Mouse (Mus musculus) hindbrain, embryonic 14.5 days (tissue): Measurements from ENCODE around the gene Actr1a. TPM values are rescaled to one million over a fixed set of nuclear protein-coding genes. Genes with fewer than 3 reads are reported as not detected.

Experiments used
- ATAC-seq: fragments of 200-750 bp; cut with Nextera tagmentation; 2 replicates; pipeline ENCODE4 v1.8.0; 2017; ENCODE audit warnings: moderate number of reproducible peaks, mild to moderate bottlenecking, moderate TSS enrichment, moderate library complexity; ENCODE audit not compliant: low FRiP score
- DNase-seq: peaks from one replicate; pipeline ENCODE4 v3.0.0-alpha.2; 2015; ENCODE audit warnings: low spot score
- H3K27ac ChIP-seq: fragments of 300-500 bp; sonication (generic); 2 replicates; pipeline ENCODE4 v1.5.1; 2014; ENCODE audit warnings: mild to moderate bottlenecking, moderate library complexity
- H3K27me3 ChIP-seq: fragments of 300-500 bp; sonication (generic); 2 replicates; pipeline ENCODE4 v1.6.1; 2014; ENCODE audit warnings: mild to moderate bottlenecking, low read length, mixed read lengths; ENCODE audit not compliant: control insufficient read depth, insufficient read depth
- H3K36me3 ChIP-seq: fragments of 300-500 bp; sonication (generic); replicated peaks from 2 replicates; pipeline ENCODE4 v1.6.1; 2014; ENCODE audit not compliant: control insufficient read depth, insufficient read depth
- H3K4me1 ChIP-seq: fragments of 300-500 bp; sonication (generic); replicated peaks from 2 replicates; pipeline ENCODE4 v1.6.1; 2014; ENCODE audit warnings: antibody characterized with exemption, low read length, mixed read lengths; ENCODE audit not compliant: control insufficient read depth, insufficient read depth
- H3K4me2 ChIP-seq: fragments of 300-500 bp; sonication (generic); replicated peaks from 2 replicates; pipeline ENCODE4 v1.6.1; 2014; ENCODE audit warnings: mild to moderate bottlenecking, moderate library complexity
- H3K4me3 ChIP-seq: fragments of 300-500 bp; sonication (generic); replicated peaks from 2 replicates; pipeline ENCODE4 v1.5.1; 2014; ENCODE audit warnings: mild to moderate bottlenecking, low read length
- H3K9ac ChIP-seq: fragments of 300-500 bp; sonication (generic); 2 replicates; pipeline ENCODE4 v1.6.1; 2014
- H3K9me3 ChIP-seq: fragments of 300-500 bp; sonication (generic); 2 replicates; pipeline ENCODE4 v1.6.1; 2016; ENCODE audit warnings: low read length; ENCODE audit not compliant: control insufficient read depth
- WGBS: fragments of 180-500 bp; shearing (Covaris S2); extraction: QIAGEN DNeasy Blood & Tissue Kit; methylation state at CpG from one replicate; pipeline ENCODE4 v1.1.7; 2014; 5-methylcytosine and 5-hydroxymethylcytosine counted together
- polyA plus RNA-seq: library from polyadenylated mRNA; unstranded; fragments of >200 nt; fragmentation: Nextera tagmentation; extraction: Ambion mirVana; gene quantifications from 2 replicates; pipeline ENCODE4 v1.2.1, GENCODE M21; 2014

Gene Actr1a
- polyA plus RNA-seq, 1 experiment from 2014 or later: 327 TPM

- Histone ChIP-seq H3K36me3 (peaks cover 4% of the 10 kb centered on the region; the same call in 1 of the 2 replicates), H3K4me2 (no peak overlapping the region), H3K9me3 (no peaks in the 10 kb centered on the region), H3K27ac (no peak overlapping the region), H3K9ac (no peak overlapping the region), H3K27me3 (no peaks in the 10 kb centered on the region), H3K4me1 (peaks cover 14% of the 10 kb centered on the region; the same call in 1 of the 2 replicates), H3K4me3 (no peak overlapping the region)
- ATAC-seq (no peak), DNase-seq (no peak)
- WGBS: 81% methylated on average over 8 of the region's 8 CpGs
Observed at GRCm38 (mm10) chr19:46425266-46425665, 29.7 kb upstream of the Actr1a start.

- Histone ChIP-seq H3K4me2 (no peak overlapping the region), H3K9me3 (no peaks in the 10 kb centered on the region), H3K27me3 (no peaks in the 10 kb centered on the region), H3K36me3 (peaks cover 4% of the 10 kb centered on the region; the same call in 1 of the 2 replicates), H3K4me1 (peaks cover 14% of the 10 kb centered on the region; the same call in 1 of the 2 replicates), H3K9ac (no peak overlapping the region), H3K4me3 (no peak overlapping the region), H3K27ac (peak overlapping the region; percentile 79)
- peak; percentile 77 for ATAC-seq
- DNase-seq: peak; percentile 55
- 35% methylated on average over 11 of the region's 11 CpGs for WGBS
Observed at GRCm38 (mm10) chr19:46422384-46423338, 27.1 kb upstream of the Actr1a start.

- no peak overlapping the region for H3K9ac ChIP-seq
- ATAC-seq (no peak), DNase-seq (no peak)
- no peaks in the 10 kb centered on the region for H3K27me3 ChIP-seq
- no peak overlapping the region for H3K27ac ChIP-seq
- H3K9me3 ChIP-seq: no peaks in the 10 kb centered on the region
- H3K4me2 ChIP-seq: no peak overlapping the region
- peaks cover 14% of the 10 kb centered on the region; the same call in 1 of the 2 replicates for H3K4me1 ChIP-seq
- WGBS: 94% methylated on average over 7 of the region's 7 CpGs
- no peak overlapping the region for H3K4me3 ChIP-seq
- H3K36me3 ChIP-seq: peaks cover 4% of the 10 kb centered on the region; the same call in 1 of the 2 replicates
Observed at GRCm38 (mm10) chr19:46420410-46420809, 24.9 kb upstream of the Actr1a start.

- no peak overlapping the region for H3K4me2 ChIP-seq
- DNase-seq (no peak), ATAC-seq (no peak)
- no peak overlapping the region for H3K9ac ChIP-seq
- H3K36me3 ChIP-seq: no peaks in the 10 kb centered on the region
- WGBS: 82% methylated on average over 4 of the region's 4 CpGs
- H3K4me3 ChIP-seq: no peak overlapping the region
- H3K9me3 ChIP-seq: no peaks in the 10 kb centered on the region
- no peak overlapping the region for H3K27ac ChIP-seq
- no peaks in the 10 kb centered on the region for H3K27me3 ChIP-seq
- H3K4me1 ChIP-seq: peaks cover 14% of the 10 kb centered on the region; the same call in 1 of the 2 replicates
Observed at GRCm38 (mm10) chr19:46418051-46418450, 22.5 kb upstream of the Actr1a start.

DNA sequence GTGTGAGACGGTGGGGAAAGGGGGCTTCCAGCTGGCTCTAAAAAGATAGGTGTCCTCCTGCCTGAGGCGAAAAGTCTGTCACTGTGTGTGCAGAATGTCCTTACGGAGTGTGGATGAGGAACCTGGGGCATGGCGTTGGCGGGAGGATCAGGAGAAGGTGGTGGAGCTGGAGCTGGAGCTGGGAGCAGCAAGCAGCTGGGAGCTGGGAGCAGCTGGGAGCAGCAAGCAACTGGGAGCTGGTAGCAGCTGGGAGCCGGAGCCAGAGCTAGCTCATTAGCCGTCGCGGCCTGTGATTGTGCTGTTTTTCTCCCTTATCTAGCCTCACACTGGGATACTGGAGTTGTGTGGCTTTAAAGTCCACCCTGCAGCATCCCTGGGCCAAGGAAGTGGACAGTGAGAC is 20.7 kb upstream of the Actr1a start:
- Histone ChIP-seq H3K9me3 (no peaks in the 10 kb centered on the region), H3K27me3 (no peaks in the 10 kb centered on the region), H3K36me3 (no peaks in the 10 kb centered on the region), H3K4me2 (no peak overlapping the region), H3K27ac (no peak overlapping the region), H3K9ac (no peak overlapping the region), H3K4me1 (no peaks in the 10 kb centered on the region; the same call in 1 of the 2 replicates), H3K4me3 (no peak overlapping the region)
- DNase-seq (no peak), ATAC-seq (no peak)
- WGBS: 49% methylated on average over 9 of the region's 9 CpGs

DNA sequence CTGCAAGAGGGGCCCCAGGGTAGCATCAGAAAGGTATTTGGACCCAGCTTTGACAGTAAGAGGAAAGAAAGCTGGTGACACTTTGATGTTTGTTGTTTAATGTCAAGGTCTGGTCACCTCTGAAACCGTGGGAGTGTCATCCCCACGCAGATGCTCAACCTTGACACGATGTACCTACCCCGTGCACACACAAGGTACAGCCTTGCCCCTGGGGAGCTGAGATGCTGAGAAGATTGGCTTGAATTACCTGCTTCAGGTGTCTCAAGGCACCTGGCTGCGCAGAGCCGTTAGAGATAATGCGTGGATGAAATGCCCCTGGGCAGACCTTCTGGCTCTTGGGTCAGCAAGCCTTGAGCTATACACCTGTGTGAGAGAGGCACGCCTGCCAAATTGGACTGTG is 18.9 kb upstream of the Actr1a start:
- no peak overlapping the region for H3K4me3 ChIP-seq

DNA sequence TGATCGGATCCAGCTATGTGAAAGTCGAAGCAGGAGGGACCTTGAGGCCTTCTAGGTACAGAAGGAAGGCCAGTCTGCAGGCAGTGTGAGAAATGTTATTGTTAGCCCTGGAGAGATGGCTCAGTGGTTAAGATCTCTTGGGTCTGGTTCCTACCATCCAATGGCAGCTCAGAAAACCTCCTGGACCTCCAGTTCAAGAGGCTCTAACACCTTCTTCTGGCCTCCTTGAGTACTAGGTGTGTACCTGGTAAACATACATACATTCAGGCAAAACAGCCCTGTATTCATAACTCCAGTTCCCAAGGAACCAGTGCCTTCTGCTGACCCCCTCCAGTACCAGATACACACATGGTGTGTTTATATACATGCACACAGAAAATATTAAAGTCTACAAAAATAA is 18.4 kb upstream of the Actr1a start:
- Histone ChIP-seq H3K27ac (no peak overlapping the region), H3K9me3 (no peaks in the 10 kb centered on the region), H3K4me1 (no peaks in the 10 kb centered on the region), H3K9ac (no peak overlapping the region), H3K36me3 (peaks cover 11% of the 10 kb centered on the region; the same call in 1 of the 2 replicates), H3K4me3 (no peak overlapping the region), H3K27me3 (no peaks in the 10 kb centered on the region), H3K4me2 (no peak overlapping the region)
- ATAC-seq: no peak
- 98% methylated on average over 2 of the region's 2 CpGs for WGBS
- no peak for DNase-seq

More for the DNA sequence above, 18.9 kb upstream of the Actr1a start:
- Histone ChIP-seq H3K9ac (no peak overlapping the region), H3K27ac (no peak overlapping the region), H3K9me3 (no peaks in the 10 kb centered on the region), H3K27me3 (no peaks in the 10 kb centered on the region), H3K4me2 (no peak overlapping the region), H3K4me1 (no peaks in the 10 kb centered on the region), H3K36me3 (peaks cover 11% of the 10 kb centered on the region; the same call in 1 of the 2 replicates)
- DNase-seq: no peak
- no peak for ATAC-seq
- 92% methylated on average over 8 of the region's 8 CpGs for WGBS

DNA sequence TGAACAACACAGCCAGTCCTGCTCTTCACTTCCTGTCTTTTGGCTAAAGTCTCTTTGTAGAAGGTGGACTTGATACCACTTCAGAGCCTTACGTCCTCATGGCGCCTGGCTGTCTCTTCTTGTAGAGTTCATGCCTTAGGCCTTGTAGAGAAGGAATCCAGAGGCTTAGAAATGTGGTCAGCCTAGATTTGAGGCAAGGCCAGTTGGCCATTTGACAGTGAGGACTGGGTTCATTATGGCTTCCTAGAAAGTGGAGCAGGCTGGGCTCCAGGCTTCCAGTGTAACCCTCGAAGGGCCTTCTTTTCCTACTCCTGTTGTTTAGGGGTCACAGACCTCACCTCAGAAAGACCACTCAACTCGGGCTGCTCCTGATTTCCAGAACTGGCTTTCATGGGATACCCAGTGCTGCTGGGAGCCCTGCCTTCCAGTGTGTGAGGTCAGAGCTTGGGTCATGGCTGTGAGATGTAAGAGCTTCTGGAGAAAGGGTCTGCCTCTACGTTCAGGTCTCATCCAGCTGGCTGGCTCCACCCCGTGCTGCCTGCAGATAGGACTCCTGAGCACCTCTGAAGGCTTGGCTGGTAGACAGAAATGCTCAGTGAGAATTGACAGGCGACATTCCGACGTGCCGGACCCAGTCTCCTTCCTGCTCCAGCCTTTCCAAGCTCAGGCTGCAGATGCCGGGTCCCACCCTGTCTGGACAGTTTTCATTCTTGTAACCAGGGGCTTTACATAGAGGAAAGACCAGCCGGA is 16.7 kb upstream of the Actr1a start:
- 88% methylated on average over 12 of the region's 12 CpGs for WGBS
- Histone ChIP-seq H3K9ac (no peak overlapping the region), H3K4me2 (no peak overlapping the region), H3K27me3 (no peaks in the 10 kb centered on the region), H3K36me3 (peaks cover 11% of the 10 kb centered on the region; the same call in 1 of the 2 replicates), H3K4me1 (no peaks in the 10 kb centered on the region), H3K9me3 (no peaks in the 10 kb centered on the region), H3K4me3 (no peak overlapping the region), H3K27ac (no peak overlapping the region)
- ATAC-seq (no peak), DNase-seq (no peak)

- Histone ChIP-seq H3K9me3 (no peaks in the 10 kb centered on the region), H3K4me3 (no peak overlapping the region), H3K4me1 (no peaks in the 10 kb centered on the region), H3K27me3 (no peaks in the 10 kb centered on the region), H3K9ac (no peak overlapping the region), H3K4me2 (no peak overlapping the region), H3K36me3 (peaks cover 22% of the 10 kb centered on the region; the same call in 1 of the 2 replicates), H3K27ac (no peak overlapping the region)
- DNase-seq (no peak), ATAC-seq (no peak)
- WGBS: 90% methylated on average over 3 of the region's 3 CpGs
Observed at GRCm38 (mm10) chr19:46409506-46409905, 14.0 kb upstream of the Actr1a start.
